Mouse (Mus musculus) embryonic stem cell, embryonic (primary cell): Measurements from ENCODE around the gene Stat5a.

Source experiments
- CTCF ChIA-PET, 4 experiments: fragments of 300-600 bp in 2 of 4; fragments of 350-600 bp in 2 of 4; sonication (Branson Sonifier 250); formaldehyde crosslinking; loops; one replicate each; lab custom pipeline; 2022; ENCODE audit warnings: inconsistent platforms in 2 of 4; lab: Charles Lee
- POLR2A ChIA-PET, 4 experiments: fragments of 300-600 bp in 2 of 4; fragments of 350-600 bp in 2 of 4; sonication (Branson Sonifier 250); formaldehyde crosslinking; loops; one replicate each; lab custom pipeline; 2022; ENCODE audit warnings: antibody characterized with exemption in 4 of 4, inconsistent platforms in 1 of 4; lab: Charles Lee

Stat5a gene

DNA sequence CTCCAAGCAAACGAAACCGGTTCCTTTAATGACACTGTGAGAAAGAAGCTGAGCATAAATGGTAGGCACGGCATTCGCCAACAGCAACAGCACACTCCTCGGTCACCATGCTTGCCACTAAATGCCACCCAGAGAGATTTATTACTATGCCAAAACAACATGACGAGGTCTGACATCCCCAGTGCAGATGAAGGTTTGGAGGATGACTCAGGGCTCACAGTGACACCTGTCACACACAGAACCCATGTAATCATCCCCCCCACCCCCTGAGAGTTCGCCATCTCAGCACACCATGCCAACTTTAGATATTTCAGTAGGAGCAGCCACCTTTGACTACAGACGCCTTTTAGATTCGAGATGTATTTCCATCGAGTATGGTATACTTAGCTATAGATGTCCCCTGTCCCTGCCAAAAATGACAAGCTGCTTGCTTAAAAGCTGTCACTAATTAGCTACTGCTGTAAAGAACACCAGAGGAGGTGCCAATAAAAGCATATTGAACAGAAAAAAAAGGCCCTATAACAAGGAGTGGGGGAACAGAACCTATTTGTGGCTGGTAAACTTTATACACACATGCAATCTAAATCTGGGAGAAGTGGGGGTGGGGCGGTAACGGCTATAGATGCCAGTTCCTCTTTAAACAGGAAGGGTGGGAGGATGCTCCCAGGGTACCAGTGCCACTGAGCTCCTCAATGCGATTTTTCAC is 32.8 kb upstream of the Stat5a start:
- CTCF ChIA-PET, result interaction anchor here in 3 of 4 experiments (0.5 to 1.0 kb wide), 3 partner anchors 27 to 345 kb away, joined by 3 to 4 read pairs (median 3); no protein-coding TSS in a partner anchor
- POLR2A ChIA-PET, result interaction anchor here in 2 of 4 experiments (1.1 to 1.5 kb wide), 3 partner anchors 15 to 25 kb away, joined by 3 to 5 read pairs (median 3); no protein-coding TSS in a partner anchor

DNA sequence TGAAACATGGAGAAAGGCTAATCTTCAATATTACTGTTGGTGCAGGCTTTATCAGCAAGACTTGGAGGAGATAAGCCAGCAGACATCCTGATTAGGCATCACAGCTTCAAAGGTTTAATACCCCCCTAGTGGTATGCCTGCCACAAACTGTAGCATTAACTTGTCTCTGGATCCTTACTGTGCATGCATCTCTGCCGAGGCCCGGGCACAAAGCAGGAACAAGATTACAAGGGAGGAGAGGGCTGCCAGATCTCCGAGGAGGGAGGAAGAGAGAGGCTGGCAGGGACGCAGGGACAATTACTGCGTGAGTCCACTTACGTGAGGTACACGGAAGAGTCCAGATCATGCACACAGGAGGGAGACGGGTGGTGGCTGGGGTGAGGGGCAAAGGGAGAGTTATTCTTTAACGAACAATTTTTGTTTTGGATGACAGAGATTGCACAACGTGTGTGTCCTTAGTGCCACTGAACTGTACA is 30.4 kb upstream of the Stat5a start:
- CTCF ChIA-PET, result no interaction called here
- POLR2A ChIA-PET, result no interaction called here

DNA sequence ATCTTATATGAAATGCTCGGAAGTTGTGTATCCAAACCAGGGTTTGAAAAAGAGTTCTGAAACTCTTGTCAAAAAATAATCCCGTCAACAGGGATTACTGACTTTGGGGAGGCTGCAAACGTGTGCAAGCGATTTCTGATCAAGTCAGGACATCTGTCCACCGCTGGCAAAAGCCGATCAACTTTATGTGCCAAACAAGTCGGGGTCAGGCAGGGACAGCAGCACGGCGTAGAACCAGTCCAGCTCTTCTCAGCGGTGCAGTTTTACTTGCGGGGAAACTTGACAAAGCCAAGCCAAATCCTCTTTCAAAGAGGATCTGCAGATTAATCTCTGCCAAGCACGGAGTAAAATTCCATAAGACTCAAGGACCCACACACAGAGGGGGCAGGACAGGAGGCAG is 29.5 kb upstream of the Stat5a start:
- ChIA-PET POLR2A (no interaction called here), CTCF (interaction anchor here in 1 of 4 experiments (0.6 kb wide), 1 partner anchor 215 kb away, joined by 5 read pairs; no protein-coding TSS in a partner anchor)

DNA sequence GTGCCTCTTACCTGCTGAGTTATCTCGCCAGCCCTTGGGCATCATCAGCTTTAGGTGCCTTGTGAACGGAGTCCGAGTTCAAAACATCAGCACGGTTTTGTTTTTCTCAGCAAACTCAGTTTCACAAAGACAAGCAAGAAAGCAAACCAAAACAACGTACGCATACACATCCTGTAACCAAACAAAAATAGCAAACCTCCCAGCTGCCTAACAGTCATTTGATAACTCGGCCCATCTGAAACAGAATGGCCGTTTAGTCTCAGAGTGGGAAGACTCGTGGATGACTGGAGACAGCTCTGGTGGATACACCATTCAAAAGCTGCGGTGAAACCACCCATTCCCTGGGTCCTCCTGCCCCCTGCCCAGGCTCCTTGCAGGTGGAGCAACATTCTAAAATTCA is 27.8 kb upstream of the Stat5a start:
- POLR2A ChIA-PET, result interaction anchor here in 1 of 4 experiments (0.8 kb wide), 1 partner anchor 11 kb away, joined by 3 read pairs; no protein-coding TSS in a partner anchor
- CTCF ChIA-PET, result interaction anchor here in 1 of 4 experiments (0.8 kb wide), 1 partner anchor 126 kb away, joined by 3 read pairs; no protein-coding TSS in a partner anchor

DNA sequence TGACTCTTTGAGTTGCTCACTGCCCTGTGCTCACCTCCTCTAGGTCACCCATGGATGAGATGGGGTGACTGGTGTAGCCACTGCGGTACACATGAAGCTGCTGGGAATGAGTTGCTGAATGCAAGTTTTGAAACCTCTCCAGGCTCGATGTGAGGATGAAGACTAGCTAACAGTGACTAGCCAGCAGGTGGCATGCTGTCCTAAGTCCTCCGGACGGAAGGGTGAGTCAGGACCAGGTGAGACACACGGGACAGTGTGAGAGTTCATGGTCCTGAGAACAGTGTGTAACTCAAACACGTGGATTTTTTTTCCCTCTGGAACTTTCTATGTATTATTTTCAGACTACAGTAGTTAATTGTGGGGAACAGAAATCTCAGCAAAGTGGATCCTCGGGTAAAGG is 25.7 kb upstream of the Stat5a start:
- ChIA-PET POLR2A (interaction anchor here in 1 of 4 experiments (1.1 to 2.1 kb wide), 3 partner anchors 9 to 106 kb away, joined by 3 to 6 read pairs (median 3); partner anchors contain the start of gene Stat3), CTCF (interaction anchor here (0.5 to 3.1 kb wide), 19 partner anchors 9 to 1685 kb away, joined by 3 to 9 read pairs (median 3); partner anchors contain the start of gene Kcnh4 (in 1 of the 4))

DNA sequence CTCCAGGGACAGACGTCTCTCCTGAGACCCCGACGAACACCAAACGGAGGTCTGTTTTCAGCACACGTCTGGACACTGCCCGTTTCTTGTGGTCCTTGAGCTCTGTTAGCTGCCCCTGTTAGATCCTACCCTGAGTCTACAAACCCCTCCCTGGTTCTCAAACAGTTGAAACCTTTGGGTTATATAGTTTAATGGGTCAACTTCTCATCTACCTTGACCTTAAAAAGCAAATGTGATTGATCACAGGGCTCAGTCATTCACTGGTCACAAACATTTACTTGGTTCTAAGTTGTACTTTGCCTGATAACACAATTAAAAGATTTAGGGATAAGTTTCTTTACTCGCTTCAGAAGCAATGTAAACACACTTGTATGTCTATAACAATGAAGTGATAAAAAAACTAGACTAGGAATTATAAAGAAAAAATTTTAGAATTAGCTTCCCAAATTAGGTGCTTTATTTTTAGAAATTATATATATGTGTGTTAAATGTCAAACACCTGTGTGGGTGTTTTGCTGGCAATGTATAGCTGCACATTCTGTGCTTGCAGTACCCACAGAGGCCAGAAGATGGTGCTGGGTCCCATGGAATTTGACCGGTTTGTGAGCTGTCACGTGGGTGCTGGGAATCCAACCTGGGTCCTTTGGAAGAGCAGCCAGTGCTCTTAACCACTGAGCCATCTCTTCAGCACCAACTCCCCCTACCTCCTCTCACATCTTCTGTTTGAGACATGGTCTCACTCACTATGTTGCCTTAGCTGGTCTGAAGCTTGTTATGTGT is 22.0 kb upstream of the Stat5a start:
- CTCF ChIA-PET, result interaction anchor here (0.5 to 1.7 kb wide), 36 partner anchors 9 to 708 kb away, joined by 3 to 29 read pairs (median 4); partner anchors contain the start of genes Stat3 (in 2 of the 4) and Stat5b (in 2 of the 4)
- POLR2A ChIA-PET, result interaction anchor here in 3 of 4 experiments (0.5 to 1.2 kb wide), 7 partner anchors 15 to 636 kb away, joined by 3 to 4 read pairs (median 3); partner anchors contain the start of gene Cavin1 (in 1 of the 3)

DNA sequence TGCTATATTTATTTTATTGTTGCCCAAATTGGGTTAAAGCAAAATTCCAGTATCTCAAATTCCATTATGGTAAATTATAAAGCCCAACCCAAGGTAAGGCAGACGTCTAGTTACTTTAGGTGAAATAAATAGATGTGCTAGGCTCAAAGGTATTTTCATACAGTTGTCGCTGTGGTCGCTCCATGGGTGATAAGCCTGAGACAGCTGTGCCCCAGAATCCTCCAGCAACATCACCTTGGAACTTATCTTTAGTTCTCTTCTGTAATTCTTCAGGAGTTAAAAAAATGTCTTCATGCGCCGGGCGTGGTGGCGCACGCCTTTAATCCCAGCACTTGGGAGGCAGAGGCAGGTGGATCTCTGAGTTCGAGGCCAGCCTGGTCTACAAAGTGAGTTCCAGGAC is 20.3 kb upstream of the Stat5a start:
- ChIA-PET POLR2A (no interaction called here), CTCF (no interaction called here)

DNA sequence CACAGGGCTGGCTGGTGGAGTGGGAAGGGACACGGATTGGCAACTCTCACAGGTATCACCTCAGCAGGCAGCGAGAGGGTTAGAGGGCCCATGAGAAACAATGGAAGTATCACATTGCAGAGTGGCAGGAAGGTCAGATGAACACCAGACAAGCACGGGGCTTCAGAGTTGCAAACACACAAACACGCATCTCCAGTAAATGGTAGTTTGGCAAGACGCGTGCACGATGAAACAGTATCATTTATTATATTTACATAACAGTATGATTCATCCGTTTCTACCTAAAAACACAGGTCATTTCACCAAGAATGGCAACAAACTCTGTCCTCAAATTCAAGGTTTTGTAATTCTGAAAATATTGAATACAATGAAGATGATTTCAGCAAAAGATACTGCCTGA is 19.6 kb upstream of the Stat5a start:
- ChIA-PET CTCF (no interaction called here), POLR2A (no interaction called here)

DNA sequence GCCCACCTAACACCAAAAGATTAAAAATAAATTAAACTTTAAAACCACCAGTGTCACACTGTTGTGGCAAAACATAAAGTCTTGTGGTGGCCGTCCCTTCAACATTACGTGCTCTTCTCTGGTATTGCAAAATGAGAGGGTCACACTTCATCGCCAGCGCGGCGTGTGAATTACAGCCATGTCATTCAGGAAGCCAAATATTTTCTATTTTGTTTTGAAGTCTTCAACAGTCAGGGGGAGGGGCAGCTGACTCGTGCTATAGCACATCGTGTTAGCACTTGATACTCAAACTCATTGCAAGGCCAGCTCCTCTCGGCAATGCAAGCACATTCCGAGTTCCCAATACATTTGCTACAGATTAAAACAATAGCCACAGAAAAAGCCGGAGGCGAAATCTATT is 18.3 kb upstream of the Stat5a start:
- ChIA-PET POLR2A (interaction anchor here in 2 of 4 experiments (0.7 to 1.2 kb wide), 2 partner anchors 14 to 314 kb away, joined by 5 read pairs; no protein-coding TSS in a partner anchor), CTCF (interaction anchor here in 1 of 4 experiments (1.5 kb wide), 1 partner anchor 79 kb away, joined by 4 read pairs; no protein-coding TSS in a partner anchor)

DNA sequence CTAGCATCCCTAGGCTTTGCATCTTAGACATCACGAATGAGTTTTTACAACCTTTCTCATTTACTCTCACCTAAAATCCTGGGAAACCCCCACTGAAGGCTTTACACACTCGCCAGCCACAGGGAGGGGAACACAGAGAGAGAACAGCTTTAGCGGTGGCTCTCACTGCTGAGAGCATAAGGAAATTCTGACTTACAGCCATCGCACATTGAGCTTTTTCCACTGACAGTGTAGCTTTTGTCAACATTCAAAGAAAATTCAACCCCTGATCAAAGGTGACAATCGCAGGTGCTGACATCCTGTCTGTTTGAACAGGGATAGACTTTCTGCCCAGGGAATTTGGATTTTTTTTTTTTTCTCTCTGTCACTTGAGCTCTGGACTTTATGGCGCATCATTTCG is 17.1 kb upstream of the Stat5a start:
- ChIA-PET CTCF (interaction anchor here (0.5 to 1.6 kb wide), 8 partner anchors 19 to 1605 kb away, joined by 3 to 7 read pairs (median 3); partner anchors contain the start of gene Fam171a2 (in 1 of the 4)), POLR2A (interaction anchor here in 2 of 4 experiments (0.6 to 2.1 kb wide), 11 partner anchors 8 to 202 kb away, joined by 3 to 7 read pairs (median 3); partner anchors contain the start of gene Stat3 (in 1 of the 2))

DNA sequence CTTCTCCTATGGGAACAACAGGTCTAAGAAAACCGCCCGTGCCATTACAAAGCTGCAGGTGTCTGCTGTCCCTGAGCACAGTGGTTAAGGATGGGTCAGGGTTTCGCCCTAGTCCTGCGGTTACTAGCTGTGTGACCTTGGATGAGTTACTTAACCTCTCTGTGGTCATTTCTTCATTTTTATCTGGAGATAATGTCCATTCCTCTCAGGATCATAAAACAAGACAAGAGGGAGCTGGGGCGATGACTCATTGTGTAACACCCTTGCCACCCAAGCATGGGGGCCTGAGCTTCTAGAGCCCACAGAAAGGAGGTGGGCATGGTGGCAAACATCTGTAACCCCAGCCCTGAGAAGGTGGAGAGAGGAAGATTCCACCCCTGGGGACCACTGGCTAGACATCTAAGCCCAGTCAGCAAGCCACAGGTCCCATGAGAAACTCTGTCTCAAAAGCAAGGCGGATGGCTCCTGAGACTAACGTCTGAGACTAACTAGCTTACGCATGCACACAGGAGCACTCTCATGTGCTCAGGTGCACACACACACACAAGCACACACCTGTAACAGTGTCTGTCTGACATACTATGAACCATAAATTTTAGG is 16.0 kb upstream of the Stat5a start:
- POLR2A ChIA-PET, result interaction anchor here in 3 of 4 experiments (0.6 to 2.1 kb wide), 9 partner anchors 9 to 160 kb away, joined by 3 to 7 read pairs (median 3); partner anchors contain the start of genes Kat2a (in 1 of the 3) and Stat3 (in 1 of the 3)
- CTCF ChIA-PET, result interaction anchor here in 1 of 4 experiments (0.5 to 1.6 kb wide), 2 partner anchors 18 to 289 kb away, joined by 3 to 7 read pairs; no protein-coding TSS in a partner anchor

DNA sequence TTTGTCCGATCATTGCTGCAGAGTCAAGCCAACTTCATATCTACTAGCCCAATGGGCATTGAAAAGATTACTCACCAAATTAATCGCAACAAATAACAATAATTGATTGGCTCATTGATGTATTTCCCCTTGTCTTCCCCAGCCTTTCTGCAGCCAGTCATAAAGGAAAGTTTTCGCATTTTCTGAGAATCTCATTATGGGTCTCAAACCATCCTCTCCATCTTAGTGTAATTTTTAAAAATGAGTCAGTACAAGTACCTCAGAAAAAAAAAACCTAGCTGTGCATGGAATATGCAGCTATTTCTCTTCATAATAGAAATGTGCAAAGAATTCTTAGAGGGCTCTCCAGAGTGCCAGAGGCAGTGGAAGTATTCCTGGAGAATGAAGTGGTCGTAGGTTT is 15.0 kb upstream of the Stat5a start:
- ChIA-PET CTCF (no interaction called here), POLR2A (interaction anchor here in 1 of 4 experiments (2.1 kb wide), 1 partner anchor 96 kb away, joined by 5 read pairs; the partner anchor contains the start of gene Stat3)

DNA sequence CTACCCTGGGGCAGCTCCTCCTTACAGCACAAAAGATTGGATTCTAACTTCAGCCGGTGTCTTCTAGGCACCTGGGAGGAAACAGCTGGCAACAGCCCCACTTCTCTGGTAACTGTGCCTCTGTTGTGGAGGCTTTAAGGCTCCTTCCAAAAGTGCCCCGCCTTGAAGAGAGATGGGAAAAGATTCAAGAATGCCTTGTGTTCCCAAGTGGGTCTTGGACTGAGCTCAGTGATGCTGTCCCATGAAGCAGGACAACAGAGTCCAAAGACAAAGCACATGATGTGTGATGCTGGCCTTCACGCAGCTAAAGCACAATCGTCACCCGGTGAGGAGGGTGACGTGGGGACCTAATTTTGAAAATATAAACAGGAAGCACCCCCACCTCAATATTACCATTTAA is 13.4 kb upstream of the Stat5a start:
- POLR2A ChIA-PET, result interaction anchor here in 2 of 4 experiments (0.6 to 2.1 kb wide), 2 partner anchors 94 to 173 kb away, joined by 3 to 5 read pairs; partner anchors contain the start of gene Stat3 (in 1 of the 2)
- CTCF ChIA-PET, result interaction anchor here in 2 of 4 experiments (0.6 to 0.7 kb wide), 3 partner anchors 9 to 410 kb away, joined by 3 to 7 read pairs (median 3); no protein-coding TSS in a partner anchor

DNA sequence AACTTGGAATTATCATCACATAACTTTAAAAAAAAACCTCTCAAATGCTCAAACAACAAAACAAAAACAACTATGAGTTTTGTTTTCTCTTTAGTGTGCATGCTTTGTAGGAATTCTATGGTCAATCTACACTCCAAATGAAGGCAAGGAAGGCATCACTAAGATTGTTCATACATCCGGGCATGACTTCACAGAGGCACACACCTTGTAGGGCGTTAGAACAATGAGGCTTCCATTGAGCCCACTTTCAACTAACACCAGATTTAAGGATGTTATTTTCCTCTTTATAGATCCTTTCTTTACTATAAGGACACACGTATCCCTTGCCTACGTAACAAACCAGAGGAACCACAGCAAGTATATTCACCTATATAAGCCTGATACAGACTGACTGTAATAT is 11.6 kb upstream of the Stat5a start:
- ChIA-PET CTCF (no interaction called here), POLR2A (no interaction called here)

DNA sequence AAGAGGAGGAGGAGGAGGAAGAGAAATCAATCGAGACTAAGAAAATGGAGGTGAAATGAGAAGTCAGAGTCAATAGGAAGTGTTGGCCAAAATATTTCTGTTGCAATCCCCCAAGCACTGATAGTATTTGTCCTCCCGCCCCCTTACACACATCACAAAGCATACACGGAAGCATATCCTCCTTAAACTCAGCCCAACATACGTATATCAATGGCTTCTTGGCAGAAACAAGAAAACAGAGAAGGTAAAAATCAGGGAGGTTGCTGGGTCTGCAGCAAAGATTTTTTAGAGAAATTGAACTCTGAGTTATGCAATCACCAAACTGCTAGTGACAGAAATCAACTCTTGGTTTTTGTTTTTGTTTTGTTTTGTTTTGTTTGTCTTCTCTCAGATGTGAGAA is 11.1 kb upstream of the Stat5a start:
- ChIA-PET CTCF (no interaction called here), POLR2A (no interaction called here)

DNA sequence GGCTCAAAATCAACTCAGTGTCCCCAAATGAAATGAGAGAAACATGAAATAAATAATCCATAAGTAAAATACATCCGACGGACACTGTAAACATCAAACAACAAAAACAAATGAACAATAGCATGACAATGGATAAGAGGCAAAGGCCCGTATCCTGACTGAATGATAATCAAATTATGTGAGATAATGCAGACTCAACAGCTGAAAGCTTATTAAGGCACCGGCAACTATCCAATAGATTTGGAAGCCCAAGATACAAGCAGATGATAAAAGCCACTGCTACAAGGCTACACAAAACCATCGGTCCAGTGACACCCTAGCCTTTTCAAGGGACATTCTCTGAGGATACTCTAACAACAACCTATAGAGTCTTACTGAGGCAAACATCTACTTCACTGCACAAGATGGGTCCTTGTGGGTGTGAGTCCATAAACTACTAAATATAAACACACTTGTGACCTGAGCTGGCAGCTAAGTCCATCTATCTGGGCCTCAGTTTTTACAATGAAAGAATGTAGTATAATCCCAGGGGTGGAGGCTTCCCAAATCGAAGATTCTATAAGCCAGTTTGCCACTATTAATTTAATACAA is 10.3 kb upstream of the Stat5a start:
- CTCF ChIA-PET, result no interaction called here
- POLR2A ChIA-PET, result interaction anchor here in 2 of 4 experiments (0.7 to 1.5 kb wide), 5 partner anchors 11 to 122 kb away, joined by 3 to 5 read pairs (median 3); partner anchors contain the start of genes Cavin1 (in 1 of the 2), Rab5c (in 1 of the 2) and Stat3 (in 1 of the 2)

DNA sequence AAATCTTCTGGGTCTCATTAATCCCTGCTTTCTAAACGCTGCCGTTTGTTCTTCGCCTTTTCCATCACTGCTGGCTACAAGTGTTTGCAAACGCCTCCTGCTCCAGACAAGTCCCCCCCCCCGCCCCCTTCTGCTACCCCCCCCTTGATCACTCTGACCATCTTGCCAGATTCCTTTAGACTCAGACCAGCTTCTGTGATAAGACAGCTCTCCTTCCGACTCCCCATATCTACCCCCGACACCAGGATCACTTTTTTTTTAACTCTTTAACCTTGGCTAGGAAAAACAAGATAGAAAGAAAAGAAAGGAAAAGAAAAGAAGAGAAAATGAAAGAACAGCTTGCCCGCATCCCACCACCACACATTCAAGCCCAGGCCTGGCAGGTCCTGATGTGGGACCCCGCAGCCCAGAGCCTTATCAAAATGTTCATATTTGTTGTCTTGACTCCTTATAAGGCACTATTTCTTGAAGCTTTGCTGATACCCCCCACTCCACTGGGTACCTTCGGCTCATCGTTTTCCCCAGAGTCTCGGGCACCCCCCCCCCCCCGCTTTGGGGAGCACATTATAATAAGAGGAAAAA is 9.6 kb upstream of the Stat5a start:
- POLR2A ChIA-PET, result interaction anchor here in 3 of 4 experiments (0.6 to 3.1 kb wide), 10 partner anchors 11 to 816 kb away, joined by 3 to 14 read pairs (median 3); partner anchors contain the start of genes Arl4d (in 1 of the 3), Cavin1 (in 1 of the 3), Rab5c (in 1 of the 3) and Stat3 (in 1 of the 3)
- CTCF ChIA-PET, result interaction anchor here in 2 of 4 experiments (0.5 to 1.0 kb wide), 6 partner anchors 45 to 130 kb away, joined by 3 to 4 read pairs (median 3); partner anchors contain the start of gene Kcnh4 (in 1 of the 2)
